Mouse (Mus musculus) granulocyte monocyte progenitor cell, adult 5-6 weeks (primary cell): ENCODE data around the gene Thap4. TPM values are rescaled to one million over a fixed set of nuclear protein-coding genes. Genes with fewer than 3 reads are reported as not detected.
A peak's percentile ranks its signal among the peaks of the same experiment; 100 is the strongest.

Source experiments
- ATAC-seq: replicated peaks from 2 replicates; pipeline ENCODE4 v1.8.0; 2016; ENCODE audit warnings: mild to moderate bottlenecking, moderate TSS enrichment, inconsistent platforms; ENCODE audit not compliant: poor library complexity, severe bottlenecking
- total RNA-seq, 2 experiments: library from RNA; stranded (forward) in 1 of 2; stranded (reverse) in 1 of 2; fragments of 200-712, 200-1000 nt in 1 of 2; fragments of >200 nt in 1 of 2; fragmentation: Nextera tagmentation in 1 of 2; gene quantifications; 2 replicates each; pipeline ENCODE4 v1.2.3; 2014 to 2017

The Thap4 gene
- total RNA-seq, 2 experiments from 2014 or later: 16.7 to 30.8 TPM

GRCm38 (mm10) chr1:93654275-93654674 lies 100.4 kb downstream of the Thap4 start:
- peak; percentile 46; the same call in 1 of the 2 replicates for ATAC-seq

Other genes with a start within 250 kb of the Thap4 start
- 0.56 and 2.3 TPM in 2 replicates for gene Farp2, start 242.8 kb downstream of the Thap4 start, total RNA-seq (2014; fragmentation: Nextera tagmentation)
- 0.82 and 1.3 TPM in 2 replicates for gene Farp2, start 242.8 kb downstream of the Thap4 start, total RNA-seq (2017)
- 53.5 and 65.0 TPM in 2 replicates for gene Stk25, start 96.2 kb downstream of the Thap4 start, total RNA-seq (2014; fragmentation: Nextera tagmentation)
- 30.9 and 38.5 TPM in 2 replicates for gene Stk25, start 96.2 kb downstream of the Thap4 start, total RNA-seq (2017)
- 0.43 and 0.60 TPM in 2 replicates for gene Bok, start 69.2 kb downstream of the Thap4 start, total RNA-seq (2014; fragmentation: Nextera tagmentation)
- gene Bok, start 69.2 kb downstream of the Thap4 start, total RNA-seq (2017): 0.26 and 0.43 TPM in 2 replicates
- gene Atg4b, start 3.4 kb downstream of the Thap4 start, total RNA-seq (2014; fragmentation: Nextera tagmentation): 29.7 and 61.9 TPM in 2 replicates
- gene Atg4b, start 3.4 kb downstream of the Thap4 start, total RNA-seq (2017): 46.8 and 87.7 TPM in 2 replicates
- 238 and 289 TPM in 2 replicates for gene Dtymk, start 47.1 kb upstream of the Thap4 start, total RNA-seq (2014; fragmentation: Nextera tagmentation)
- 216 and 239 TPM in 2 replicates for gene Dtymk, start 47.1 kb upstream of the Thap4 start, total RNA-seq (2017)
- gene Ing5, start 49.1 kb upstream of the Thap4 start, total RNA-seq (2014; fragmentation: Nextera tagmentation): 9.5 and 19.4 TPM in 2 replicates
- 27.1 and 42.3 TPM in 2 replicates for gene Ing5, start 49.1 kb upstream of the Thap4 start, total RNA-seq (2017)
- gene D2hgdh, start 70.0 kb upstream of the Thap4 start, total RNA-seq (2014; fragmentation: Nextera tagmentation): 19.3 and 25.7 TPM in 2 replicates
- 13.8 and 19.9 TPM in 2 replicates for gene D2hgdh, start 70.0 kb upstream of the Thap4 start, total RNA-seq (2017)
- not detected in 2 replicates for gene Gal3st2, start 106.4 kb upstream of the Thap4 start, total RNA-seq (2014; fragmentation: Nextera tagmentation)
- not detected in 2 replicates for gene Gal3st2, start 106.4 kb upstream of the Thap4 start, total RNA-seq (2017)
- gene Gal3st2b, start 163.4 kb upstream of the Thap4 start, total RNA-seq (2014; fragmentation: Nextera tagmentation): not detected in 2 replicates
- not detected in 2 replicates for gene Gal3st2b, start 163.4 kb upstream of the Thap4 start, total RNA-seq (2017)
- not detected in 2 replicates for gene Gal3st2c, start 235.6 kb upstream of the Thap4 start, total RNA-seq (2014; fragmentation: Nextera tagmentation)
- not detected in 2 replicates for gene Gal3st2c, start 235.6 kb upstream of the Thap4 start, total RNA-seq (2017)